Mouse (Mus musculus) spleen, adult 10 weeks (tissue): ENCODE results near the gene Gm28576. TPM values are rescaled to one million over a fixed set of nuclear protein-coding genes. Genes with fewer than 3 reads are reported as not detected.

Experiments used
- polyA plus RNA-seq: library from polyadenylated mRNA; stranded (reverse); fragments of 350-450 nt; fragmentation: Illumina TruSeq; extraction: RNeasy Lipid Tissue Mini Kit (QIAGEN cat#74804); gene quantifications from one replicate; pipeline ENCODE4 v1.2.3, GENCODE M21; 2015; ENCODE audit warnings: low replicate concordance; ENCODE audit not compliant: insufficient read depth

Gm28576 gene
- not detected for polyA plus RNA-seq

GRCm38 (mm10) chrY:7722641-7723040 lies at the start of gene Gm28576:
Gene Gm28576 (plus strand): TSS chrY:7722941.

Other genes starting within 250 kb of the Gm28576 start
- gene Gm20826, start 84.5 kb upstream of the Gm28576 start, polyA plus RNA-seq, result not detected